Mouse (Mus musculus): Measurements from ENCODE around the gene Zfp827.
A peak's percentile ranks its signal among the peaks of the same experiment; 100 is the strongest.
"Not testable (repeated sequence)": the region's sequence is repeated elsewhere in the genome, so short reads cannot be mapped to it uniquely, and the experiment has no call there.

The Zfp827 gene

DNA sequence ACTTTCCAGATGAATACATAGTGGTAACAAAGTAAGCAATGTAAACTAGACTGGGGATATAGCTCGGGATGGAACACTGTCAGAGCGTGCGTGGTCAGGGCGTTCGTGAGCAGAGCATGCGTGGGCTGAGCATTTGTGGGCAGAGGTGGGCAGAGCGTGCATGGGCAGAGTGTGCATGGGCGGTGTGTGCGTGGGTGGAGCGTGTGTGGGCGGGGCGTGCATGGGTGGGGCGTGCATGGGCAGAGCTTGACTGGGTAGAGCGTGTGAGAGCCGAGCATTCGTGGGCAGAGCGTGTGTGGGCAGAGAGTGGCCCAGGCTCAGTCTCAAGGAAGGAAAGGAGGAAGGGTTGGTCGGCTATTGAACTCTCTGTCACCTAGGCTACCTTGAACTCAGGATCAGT is 84.2 kb downstream of the Zfp827 start:
- DNase-seq (ENCODE audit: low spot score), result no peak

DNA sequence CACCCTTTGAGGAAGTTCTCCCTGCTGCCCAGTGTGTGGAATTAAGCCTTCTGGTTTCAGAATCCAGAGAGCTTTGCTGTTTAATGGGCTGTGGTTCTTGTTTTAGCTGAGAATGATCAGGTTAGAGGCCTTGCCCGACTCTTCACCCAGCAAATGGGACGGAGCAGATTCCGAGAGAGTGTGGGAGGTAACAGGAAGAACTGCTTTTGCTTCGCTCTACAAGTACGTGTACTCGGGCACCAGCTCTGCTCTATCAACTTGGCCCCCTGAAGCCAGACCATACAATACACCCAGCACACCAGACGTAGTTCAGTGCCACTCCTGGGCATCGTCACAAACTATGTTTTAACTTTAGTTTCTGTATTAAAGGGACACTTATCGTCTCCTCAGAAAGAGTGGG is 85.3 kb downstream of the Zfp827 start:
- no peak for DNase-seq (ENCODE audit: low spot score)

DNA sequence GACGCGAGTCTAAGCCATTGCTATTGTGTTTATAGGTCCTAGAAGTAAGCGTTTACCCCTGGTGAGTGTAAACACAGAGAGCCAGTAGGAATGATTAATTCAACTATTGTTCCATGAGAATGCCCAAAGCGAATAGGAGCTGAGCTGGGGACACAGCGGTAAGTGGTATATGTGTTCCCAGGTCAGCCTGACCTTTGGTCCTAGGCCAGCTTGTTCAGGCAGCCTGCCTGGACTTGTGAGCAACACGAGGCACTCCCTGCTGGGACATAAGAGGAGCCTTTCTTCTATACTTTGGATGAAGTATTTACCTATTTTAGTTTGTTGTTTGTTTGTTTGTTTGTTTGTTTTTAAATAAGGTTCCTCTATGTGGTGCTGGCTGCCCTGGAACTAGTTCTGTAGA is 86.3 kb downstream of the Zfp827 start:
- DNase-seq (ENCODE audit: low spot score), result peak; percentile 77

DNA sequence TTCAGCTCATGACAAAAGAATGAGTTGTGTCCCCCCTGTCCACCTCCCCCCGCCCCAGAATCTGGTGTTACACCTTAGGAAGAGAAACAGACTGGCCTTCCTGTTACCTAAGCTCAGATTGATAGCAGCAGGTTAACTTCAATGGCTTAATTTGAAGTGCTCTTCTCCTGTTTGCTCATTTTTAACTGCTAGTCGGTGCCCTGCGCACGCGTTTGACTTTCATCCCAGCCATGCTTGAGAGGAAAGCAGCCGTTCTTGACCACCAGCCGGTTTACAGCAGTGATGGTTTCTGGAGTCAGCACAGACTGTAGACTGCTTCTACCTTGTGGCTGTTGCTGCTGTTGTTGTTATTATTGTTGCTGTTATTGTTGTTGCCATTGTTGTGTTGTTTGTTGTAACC is 88.2 kb downstream of the Zfp827 start:
- DNase-seq (ENCODE audit: low spot score), result no peak

DNA sequence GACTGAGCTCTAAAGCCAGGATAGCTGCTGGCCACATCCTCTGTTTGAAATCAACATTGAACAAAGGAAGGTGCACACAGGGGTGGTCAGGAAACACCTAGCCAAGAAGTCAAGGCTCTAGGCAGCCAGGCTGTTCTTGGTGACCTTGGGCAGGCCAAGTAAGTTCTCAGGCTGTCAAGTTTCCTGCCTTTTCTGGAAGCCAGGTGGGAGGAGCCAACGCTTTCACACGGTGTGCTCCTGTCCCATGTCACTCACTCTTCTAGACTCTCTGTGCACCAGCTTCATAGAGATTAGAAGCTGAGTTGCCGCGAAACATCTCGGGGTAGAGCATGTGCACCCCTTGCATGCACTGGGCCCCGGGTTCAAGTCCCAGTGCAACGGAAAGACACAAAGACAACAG is 89.5 kb downstream of the Zfp827 start:
- DNase-seq (ENCODE audit: low spot score), result no peak

DNA sequence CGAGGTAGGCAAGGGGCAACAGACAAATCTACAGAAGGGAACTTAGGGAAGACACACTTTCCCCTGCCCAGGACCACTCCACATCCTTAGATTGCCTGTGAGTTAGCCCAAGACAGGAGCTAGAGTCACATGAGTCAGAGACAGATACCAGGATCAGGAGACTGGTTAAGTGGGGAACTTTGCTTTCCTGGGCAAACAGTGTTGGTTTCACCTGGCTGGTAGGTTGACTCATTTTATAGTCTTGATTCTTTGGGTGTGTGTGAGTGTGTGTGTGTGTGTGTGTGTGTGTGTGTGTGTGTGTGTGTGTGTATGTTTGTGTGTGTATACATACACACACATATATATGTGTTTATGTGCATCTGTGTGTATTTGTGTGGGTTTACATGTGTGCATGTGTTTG is 93.4 kb downstream of the Zfp827 start:
- no peak for DNase-seq (ENCODE audit: low spot score)

DNA sequence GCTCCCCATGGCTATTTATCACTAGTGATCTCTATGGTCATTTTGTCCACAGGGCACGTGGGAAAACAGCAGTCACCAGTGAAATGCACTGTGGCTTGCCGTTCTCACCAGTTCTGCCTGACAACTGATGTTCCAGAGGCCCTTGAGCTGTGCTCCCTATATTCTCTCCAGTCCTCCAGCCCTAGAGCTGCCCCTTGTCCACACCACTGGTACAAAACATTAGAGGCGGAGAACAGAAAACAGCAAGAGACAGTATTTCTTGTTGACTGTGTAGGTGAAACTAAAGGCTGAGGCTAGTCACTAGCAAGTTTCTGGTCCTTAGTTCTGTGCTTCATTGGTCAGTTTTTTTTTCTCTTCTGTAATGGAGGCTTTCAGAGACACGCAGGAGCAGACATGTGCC is 96.0 kb downstream of the Zfp827 start:
- no peak for DNase-seq (ENCODE audit: low spot score)

DNA sequence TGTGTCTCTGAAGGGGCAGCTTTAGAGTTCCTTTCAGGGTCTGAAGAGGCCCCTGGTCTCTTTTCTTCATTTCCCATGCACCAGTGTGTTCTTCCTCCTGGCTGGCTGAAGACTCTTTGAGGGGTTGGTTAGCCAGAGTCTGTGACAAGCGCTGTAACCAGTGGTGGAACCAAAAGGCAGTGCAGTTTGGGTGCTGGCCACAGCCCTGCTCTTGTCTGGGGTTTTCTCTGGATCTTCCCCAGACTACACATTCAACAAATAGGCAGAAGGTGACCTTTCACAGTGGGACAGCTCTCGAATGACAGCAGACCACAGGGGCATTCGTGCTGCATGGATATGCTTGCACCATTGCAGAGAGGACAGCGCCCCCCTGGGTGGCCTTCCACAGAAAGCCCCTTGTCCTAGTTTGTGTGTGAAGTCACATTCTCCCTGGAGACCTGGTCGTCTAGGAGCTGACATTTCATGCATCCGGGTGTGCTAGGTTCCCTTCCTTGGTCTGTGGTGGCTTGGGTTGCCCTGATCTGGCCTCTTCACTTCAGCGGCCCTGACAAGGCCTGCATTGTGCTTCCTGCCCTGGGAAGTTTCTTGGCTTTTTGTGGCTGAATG is 99.1 kb downstream of the Zfp827 start:
- DNase-seq (ENCODE audit: low spot score), result no peak

DNA sequence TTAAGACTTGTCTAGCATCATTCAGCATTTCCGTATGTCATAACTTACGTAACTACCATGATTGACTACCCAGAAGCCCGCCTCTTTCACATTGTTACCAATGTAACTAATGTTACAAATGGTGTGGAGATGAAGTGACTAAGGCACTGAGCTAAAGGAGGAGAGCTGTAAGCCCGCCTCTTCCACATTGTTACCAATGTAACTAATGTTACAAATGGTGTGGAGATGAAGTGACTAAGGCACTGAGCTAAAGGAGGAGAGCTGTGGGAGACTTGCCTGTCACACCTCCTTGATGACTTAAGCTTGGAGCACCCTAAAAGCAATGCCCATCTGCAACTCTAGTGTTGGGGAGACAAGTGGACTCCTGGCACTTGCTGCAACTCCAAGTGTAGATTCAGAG is 100.3 kb downstream of the Zfp827 start:
- not testable (repeated sequence) for DNase-seq (ENCODE audit: low spot score)

DNA sequence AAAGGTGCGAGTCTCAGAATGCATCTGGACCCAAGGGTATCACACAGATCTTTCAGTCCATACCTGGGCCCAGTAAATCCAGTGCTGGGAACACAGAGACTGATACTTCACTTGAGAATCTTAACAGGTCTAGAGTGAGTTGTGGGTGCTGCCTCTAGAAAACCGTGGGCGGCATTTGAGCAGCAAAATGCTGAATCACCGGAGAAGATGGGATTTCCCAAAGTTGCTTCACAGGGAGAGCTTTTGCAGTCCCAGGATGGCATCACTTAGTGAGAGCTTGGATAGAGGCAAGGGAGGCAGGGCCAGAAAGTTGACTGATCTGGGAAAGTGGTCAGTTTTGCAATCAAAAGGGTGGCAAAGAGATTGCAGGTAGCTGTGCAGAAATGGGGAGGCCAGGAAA is 111.4 kb downstream of the Zfp827 start:
- no peak for DNase-seq (ENCODE audit: low spot score)

DNA sequence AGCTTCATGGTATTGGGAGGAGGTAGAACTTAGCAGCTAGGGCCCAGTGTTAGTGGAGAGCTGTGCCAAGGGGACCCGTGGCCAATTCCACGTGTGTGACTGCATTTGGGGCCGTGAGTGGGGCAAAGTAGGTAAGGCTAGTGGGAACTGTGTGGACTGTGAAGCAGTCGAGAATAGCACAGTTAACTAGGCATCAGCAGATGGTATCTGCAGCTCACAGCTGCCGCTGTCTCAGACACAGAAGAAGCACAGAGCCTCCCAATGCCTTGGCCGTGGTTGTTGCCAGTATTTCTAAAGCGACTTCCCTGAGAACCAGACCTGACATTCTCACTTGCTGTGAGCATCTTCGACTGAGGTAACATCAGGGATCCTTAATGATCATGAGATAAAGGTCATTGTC is 112.7 kb downstream of the Zfp827 start:
- DNase-seq (ENCODE audit: low spot score), result no peak

DNA sequence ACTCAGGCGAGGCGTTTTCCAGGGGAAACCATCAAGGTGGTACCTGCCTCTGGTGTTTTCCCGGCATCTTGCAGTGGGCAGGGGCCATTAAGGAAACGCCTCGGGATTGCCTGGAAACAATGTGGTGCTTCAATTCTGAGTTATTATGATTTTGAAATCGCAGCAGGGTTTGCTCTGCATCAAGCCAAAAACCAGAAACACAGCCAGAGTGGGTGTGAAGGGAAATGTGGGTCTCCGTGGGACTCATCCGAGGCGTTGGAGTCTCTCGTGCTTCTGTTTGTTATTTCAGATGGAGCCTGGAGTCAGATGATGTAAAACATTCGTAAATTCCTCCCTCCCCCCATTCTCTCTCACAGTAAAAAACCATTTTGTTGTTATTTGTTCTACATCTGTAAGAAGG is 113.4 kb downstream of the Zfp827 start:
- DNase-seq (ENCODE audit: low spot score), result no peak

DNA sequence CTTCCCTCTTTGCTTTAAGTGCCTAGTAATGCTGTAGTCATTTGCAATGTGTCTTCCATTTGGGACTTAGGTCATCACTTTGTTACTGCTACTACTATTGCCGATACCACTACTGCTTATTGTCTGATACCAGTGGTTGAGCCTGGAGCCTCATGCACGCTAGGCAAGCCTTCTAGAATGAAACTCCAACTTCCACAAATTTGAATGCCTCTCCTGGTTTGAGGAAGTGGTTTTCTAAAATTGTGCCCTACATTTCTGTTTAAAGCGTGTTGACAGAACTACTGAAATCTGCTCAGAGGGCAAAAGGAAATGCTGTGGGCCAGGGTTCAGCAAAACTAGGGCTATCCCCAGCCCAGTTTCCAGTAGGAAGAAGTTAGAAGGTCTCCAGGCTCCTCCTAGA is 115.5 kb downstream of the Zfp827 start:
- DNase-seq (ENCODE audit: low spot score), result no peak

DNA sequence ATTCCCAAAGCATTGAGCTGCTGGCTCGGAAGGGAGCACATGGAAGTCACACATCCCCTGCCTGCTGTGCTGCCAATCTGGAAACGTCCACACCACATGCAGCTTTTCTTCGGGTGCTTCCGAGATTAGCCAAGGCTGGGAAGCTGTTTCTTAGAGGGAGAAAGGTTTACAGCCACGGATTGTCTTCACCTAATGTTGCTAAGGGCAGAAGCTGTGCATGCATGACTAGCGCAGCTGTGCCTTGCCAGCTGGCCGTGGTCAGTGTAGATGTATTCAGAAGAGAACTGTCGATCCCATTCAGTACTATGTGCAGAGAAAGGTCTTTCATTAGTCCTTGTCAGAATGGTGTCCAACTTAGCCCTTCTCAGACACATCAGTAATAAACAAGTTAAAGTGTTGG is 117.0 kb downstream of the Zfp827 start:
- no peak for DNase-seq (ENCODE audit: low spot score)

DNA sequence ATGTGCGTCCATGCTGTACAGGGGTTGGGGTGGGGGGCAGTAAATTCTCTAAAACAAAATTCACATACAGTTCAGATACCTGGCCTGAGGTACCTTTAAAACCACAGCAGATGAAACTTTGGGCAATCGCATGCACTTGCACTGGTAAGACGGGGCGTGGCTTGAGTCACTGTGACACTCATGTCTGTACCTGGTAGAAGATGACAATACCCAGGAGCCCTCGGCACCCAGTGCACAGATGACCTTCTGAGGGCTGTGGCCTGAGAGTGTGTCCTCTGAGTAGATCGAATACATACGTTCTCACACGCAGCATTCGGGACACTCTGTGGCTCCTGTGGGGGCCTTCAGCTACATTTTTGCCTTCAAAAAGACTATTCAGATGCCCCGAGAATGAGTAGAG is 117.4 kb downstream of the Zfp827 start:
- DNase-seq (ENCODE audit: low spot score), result no peak

DNA sequence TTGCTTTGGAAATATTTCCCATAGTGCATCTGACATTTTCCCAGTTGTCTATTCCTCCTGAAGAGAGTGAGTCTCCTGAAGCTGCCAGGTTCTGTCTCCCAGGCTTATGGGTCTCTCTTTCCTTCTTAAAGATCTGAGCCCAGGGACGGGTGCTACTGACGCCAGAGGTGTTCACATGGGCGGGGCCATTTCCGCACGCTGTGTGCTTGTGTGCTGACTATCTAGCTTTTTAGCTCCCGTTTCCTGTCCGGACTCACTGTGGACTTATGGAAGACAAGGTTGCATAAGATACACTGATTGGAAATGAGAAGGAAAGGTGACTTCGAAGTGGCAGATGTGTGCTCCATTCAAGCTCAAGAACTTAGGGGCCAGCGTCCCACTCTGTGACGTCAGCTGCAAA is 120.6 kb downstream of the Zfp827 start:
- no peak for DNase-seq (ENCODE audit: low spot score)

DNA sequence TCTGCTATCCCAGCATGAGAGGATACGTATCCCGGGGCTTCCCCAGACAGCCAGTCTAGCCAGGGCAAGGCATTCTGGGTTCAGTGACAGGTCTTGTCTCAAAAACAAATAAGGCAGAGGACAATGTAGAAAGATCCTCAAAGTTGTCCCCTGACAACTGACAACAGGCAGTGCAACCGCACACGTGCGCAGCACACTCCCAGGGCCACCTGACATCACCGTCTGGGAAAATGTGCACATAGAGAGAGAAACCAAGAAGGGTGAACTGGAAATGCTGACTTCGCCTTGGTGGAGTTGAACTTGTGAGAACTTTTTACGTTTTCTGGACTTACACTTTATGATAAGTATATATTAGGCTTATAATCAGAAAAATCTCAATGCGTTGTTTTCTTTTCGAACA is 121.6 kb downstream of the Zfp827 start:
- no peak for DNase-seq (ENCODE audit: low spot score)

DNA sequence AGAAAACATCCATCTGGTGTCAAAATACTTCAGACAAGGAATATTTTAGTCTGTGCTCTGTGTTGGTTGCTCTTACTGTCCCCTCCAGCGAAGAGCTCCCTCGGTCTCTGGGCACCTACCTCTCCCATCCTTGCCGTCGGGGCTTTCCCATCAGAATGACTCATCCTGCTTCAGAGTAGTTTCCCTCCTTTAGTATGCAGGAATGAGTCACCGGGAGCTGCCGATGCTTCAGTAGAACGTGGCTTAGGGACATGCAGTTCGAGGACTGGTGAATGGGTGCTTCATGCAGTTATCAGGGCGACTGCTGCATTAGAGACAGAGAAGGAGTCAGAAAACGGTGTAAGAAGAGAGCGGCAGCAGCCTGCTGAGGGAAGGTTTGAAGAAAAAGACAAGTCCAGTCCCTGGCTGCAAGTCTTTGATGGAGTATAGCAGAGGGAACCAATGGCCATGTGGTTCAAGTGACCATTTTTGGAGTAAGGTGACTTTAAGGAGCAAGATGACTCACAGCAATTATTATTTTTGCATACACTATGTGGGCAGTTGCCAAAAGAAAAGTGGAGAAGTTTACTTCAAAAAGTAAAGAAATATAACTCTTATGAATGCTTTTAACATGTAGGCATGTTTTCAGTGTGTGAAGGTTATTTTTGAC is 122.4 kb downstream of the Zfp827 start:
- DNase-seq (ENCODE audit: low spot score), result no peak

DNA sequence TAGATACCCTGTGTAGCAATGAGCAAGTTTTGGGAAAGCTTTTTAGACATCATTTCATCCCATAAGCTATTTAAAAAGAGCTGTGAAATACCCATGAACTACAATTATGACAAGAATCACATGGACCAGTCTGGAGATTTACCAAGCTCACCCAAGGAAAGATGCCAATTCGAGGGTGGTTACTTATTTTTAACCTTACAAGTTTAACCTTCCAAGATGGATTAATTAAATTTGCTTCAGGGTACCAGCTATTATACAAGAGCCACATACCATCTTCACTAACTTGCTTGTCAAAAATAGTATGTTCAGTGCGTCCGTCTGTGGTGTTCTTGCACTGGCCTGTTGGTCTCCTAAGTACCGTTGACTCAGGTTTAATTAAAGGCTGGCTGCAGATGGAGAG is 123.4 kb downstream of the Zfp827 start:
- no peak for DNase-seq (ENCODE audit: low spot score)

DNA sequence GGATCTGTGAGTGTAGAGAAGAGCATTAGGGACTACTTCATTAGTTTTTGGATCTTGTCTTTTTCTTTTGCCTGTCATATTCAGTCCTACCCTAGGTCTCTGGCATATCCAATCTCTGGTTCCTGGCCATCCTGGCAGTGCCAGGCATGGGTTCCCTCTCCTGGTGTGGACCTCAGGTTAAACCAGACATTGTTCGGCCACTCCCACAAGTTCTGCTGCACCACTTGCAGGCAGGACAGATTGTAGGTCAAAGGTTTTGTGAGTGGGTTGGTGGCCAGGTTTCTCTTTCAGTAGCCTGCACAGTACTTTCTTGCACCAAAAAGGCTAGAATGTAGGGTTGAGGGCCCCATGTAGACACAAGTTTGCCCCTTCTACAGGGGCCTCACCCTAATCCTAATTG is 125.0 kb downstream of the Zfp827 start:
- no peak for DNase-seq (ENCODE audit: low spot score)

DNA sequence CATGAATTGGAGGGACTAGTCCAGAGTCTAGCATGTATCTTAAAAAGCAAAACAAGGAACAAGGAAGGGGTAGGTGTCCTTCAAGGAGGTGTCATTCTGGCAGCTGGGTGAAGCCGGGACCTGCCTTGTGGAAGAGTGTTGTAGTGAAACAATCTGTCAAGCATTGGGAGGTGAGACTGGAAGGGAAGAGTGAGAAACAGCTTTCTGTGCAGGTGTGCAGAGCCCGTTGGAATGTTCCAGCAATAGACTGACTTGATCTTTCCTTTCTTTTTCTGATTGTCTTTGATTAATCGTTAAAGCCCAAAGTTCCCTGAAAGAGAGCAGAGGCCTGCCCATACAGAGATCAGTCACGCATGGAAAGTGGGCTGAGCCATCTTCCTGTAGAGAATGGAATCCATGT is 125.4 kb downstream of the Zfp827 start:
- DNase-seq (ENCODE audit: low spot score), result no peak

DNA sequence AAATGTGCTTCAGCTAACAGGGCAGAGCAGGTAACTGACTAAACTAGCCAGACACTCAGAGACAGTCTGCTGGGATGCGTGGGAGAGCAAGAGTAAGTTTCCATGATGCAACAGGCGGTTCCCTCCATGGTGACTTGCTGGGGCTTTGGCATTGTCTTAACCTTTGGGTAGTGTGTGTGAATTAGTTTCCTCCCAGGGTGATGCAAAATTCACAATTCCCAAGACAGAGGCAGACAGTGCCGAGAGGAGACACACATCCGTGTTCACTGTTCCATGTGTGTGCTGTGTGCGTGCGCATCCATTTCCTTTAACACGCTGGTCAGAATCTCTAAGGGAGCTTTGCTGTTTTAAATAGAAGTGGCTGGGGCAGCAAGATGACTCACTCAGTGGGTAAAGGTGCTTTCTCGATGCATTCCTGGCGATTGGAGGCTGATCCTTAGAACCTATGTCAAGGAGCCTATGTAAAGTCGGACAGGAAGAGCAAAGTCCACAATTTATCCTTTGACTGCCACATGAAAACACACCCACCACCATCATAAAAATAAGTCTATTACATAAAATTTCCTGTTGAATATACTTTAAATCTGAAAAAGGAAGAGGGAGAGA is 127.4 kb downstream of the Zfp827 start:
- no peak for DNase-seq (ENCODE audit: low spot score)

DNA sequence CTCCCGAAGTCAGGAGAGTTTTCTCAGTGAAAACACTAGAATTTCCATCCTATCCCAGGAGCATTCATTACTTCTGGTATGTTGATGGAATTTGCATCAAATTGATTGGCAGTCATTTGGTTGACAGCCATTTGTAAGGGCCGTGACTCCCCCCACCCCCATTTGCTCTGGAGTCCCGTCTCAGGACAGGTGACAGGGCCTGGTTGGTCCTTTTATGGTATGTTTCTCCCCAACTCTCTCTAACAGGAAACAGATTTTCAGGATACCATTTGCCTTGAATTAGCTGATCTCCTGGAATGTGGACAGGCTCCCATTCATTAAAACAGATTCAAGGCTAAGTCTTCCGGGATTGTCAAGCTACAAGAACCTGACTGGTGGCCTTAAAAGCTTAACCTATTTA is 129.1 kb downstream of the Zfp827 start:
- DNase-seq (ENCODE audit: low spot score), result no peak

DNA sequence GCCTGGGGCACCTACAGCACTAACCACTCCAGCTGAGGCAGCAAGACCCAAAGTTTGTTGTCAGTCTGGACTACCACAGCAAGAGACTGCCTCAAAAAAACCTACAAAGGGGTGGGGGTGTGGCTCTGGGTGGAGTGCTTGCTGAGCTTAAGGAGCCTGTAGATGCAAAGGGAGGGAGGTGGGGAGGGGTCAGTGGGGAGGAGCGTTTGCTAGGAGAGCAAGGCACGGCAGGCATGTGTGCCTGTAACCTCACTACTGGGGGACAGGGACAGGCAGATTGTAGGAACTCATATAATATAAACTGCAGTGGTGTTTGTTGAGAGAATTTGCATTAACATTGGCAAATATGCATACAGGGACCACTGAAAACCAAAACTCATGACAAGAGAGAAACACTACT is 130.1 kb downstream of the Zfp827 start:
- DNase-seq (ENCODE audit: low spot score), result no peak

All from ovary, adult 18-20 months (tissue).